Mouse (Mus musculus) subcutaneous adipose tissue, adult 2 months (tissue): ENCODE data around the gene Specc1l. TPM values are rescaled to one million over a fixed set of nuclear protein-coding genes. Genes with fewer than 3 reads are reported as not detected.

ENCODE experiments used
- polyA plus RNA-seq: library from polyadenylated mRNA; depleted of rRNA; stranded (reverse); fragments of >200 nt; gene quantifications from 2 replicates; pipeline ENCODE4 v1.2.3, GENCODE M21; 2012; ENCODE audit warnings: low replicate concordance; rRNA removed

Specc1l gene
- polyA plus RNA-seq = 16.1 and 24.9 TPM in 2 replicates

DNA sequence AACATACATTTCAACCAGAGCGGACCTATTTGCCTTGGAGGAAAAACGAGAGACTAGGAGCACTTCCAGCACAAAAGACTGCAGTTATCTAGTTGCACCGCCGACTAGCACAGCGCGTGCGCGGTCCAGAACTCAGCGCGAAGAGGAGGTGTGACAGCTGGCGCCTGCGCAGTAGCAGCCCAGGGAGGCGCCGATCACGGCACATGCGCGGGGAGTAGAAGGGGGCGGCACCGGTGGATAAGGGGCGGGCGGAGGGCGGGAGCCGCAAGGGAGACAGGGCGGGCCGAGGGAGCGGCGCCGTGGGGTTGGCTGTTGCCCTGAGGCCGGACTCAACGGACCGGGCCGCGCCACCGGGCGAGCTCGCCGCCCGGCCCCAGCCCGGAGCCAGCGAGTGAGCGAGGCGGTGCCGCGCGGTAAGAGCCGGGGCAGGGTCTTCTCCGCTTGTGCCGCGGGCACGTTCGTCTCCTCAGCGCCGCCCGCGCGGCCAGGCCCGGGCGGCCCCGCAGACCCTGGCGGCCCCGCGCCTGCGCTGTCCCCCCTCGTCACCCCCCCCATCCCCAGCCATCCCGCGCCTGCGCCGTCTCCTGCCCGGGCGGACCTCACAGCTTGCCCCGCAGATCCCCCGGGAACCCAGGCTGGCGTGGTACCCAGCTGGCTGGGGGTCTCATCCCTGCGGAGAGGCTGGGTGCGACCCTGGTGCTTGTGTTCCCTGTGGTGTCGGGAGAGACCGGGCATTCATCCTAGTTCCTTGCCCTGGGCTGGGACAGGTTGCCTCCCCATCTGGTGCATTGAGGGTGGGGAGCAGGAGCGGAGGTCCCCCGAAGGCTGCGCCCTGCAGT is at the start of gene Specc1l:
Gene Specc1l (plus strand): TSS at position 267 of the 839 bp plus-strand sequence.

DNA sequence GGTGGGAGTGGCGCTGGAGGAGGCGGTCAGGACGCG is 104.8 kb downstream of the Specc1l start, which contains the start of gene Adora2a:
Gene Adora2a (plus strand): TSS at position 6 of the 36 bp plus-strand sequence.

Other genes with a start within 250 kb of the Specc1l start
- gene Gnaz, start 244.9 kb upstream of the Specc1l start, polyA plus RNA-seq = 1.4 and 7.9 TPM in 2 replicates
- gene Rsph14, start 179.5 kb upstream of the Specc1l start, polyA plus RNA-seq = not detected in 2 replicates
- gene Rab36, start 175.0 kb upstream of the Specc1l start, polyA plus RNA-seq = 3.2 and 23.7 TPM in 2 replicates
- gene Bcr, start 151.5 kb upstream of the Specc1l start, polyA plus RNA-seq = 25.4 and 32.4 TPM in 2 replicates
- 10.3 and 29.2 TPM in 2 replicates for gene Adora2a, start 104.8 kb downstream of the Specc1l start, polyA plus RNA-seq
- gene Upb1, start 189.0 kb downstream of the Specc1l start, polyA plus RNA-seq = 0.52 and 1.0 TPM in 2 replicates